1 mouse cellular context compared by ENCODE assay signal in genomic region chr1:183803826-183804225, GRCm38 (mm10).
TF ChIP-seq lines count a peak whose summit lies in the region.

No protein-coding gene starts in this region.

TF ChIP-seq in CH12.LX, 34 proteins besides CTCF, POLR2A, EP300 and RAD21 (continued from another document):
- TF ChIP-seq TBP (conservative IDR thresholded peaks at IDR 0.05; ENCODE audit: low read depth, low read length) (no peak), NELFE (IDR thresholded peaks at IDR 0.05; ENCODE audit: low read depth, low read length) (no peak), NRF1 (IDR thresholded peaks at IDR 0.05; ENCODE audit: low read depth, low read length) (no peak), CHD1 (IDR thresholded peaks at IDR 0.05; ENCODE audit: low read depth, low read length) (no peak), BHLHE40 (IDR thresholded peaks at IDR 0.05; ENCODE audit: low read depth, low read length) (no peak), ZMIZ1 (IDR thresholded peaks at IDR 0.05; ENCODE audit: low read depth, low read length) (no peak), MEF2A (IDR thresholded peaks at IDR 0.05; ENCODE audit: borderline replicate concordance, low read depth, low read length) (no peak), RCOR1 (conservative IDR thresholded peaks at IDR 0.05; ENCODE audit: low read depth, low read length) (no peak)
